Mouse (Mus musculus): ENCODE measurements around the gene Lclat1. TPM values are rescaled to one million over a fixed set of nuclear protein-coding genes. Genes with fewer than 3 reads are reported as not detected.

Gene Lclat1
- polyA plus RNA-seq, 1 experiment: 20.4 TPM

GRCm38 (mm10) chr17:73212754-73213153, 105.0 kb downstream of the Lclat1 start:
- TF ChIP-seq FOSL1 (IDR thresholded peaks at IDR 0.05; ENCODE audit: insufficient read depth, low read length, poor library complexity, severe bottlenecking) (no peak), MYOD1 (IDR thresholded peaks at IDR 0.05; ENCODE audit: control insufficient read depth, insufficient read length, low read depth) (no peak)
- H3K79me3 ChIP-seq (ENCODE audit: low read depth): no peaks in the 10 kb centered on the region
- H3K36me3 ChIP-seq (ENCODE audit: control insufficient read depth, insufficient read depth): no peaks in the 10 kb centered on the region
- H3K27me3 ChIP-seq (ENCODE audit: control insufficient read depth, insufficient read depth, insufficient read length): no peaks in the 10 kb centered on the region
- no peak overlapping the region for H3K4me3 ChIP-seq (ENCODE audit: insufficient read depth, poor library complexity, severe bottlenecking)
- H3ac ChIP-seq (ENCODE audit: control insufficient read depth, insufficient read length, low read depth): no peak overlapping the region
- no peaks in the 10 kb centered on the region for H3K79me2 ChIP-seq (ENCODE audit: control insufficient read depth, insufficient read depth)

DNA sequence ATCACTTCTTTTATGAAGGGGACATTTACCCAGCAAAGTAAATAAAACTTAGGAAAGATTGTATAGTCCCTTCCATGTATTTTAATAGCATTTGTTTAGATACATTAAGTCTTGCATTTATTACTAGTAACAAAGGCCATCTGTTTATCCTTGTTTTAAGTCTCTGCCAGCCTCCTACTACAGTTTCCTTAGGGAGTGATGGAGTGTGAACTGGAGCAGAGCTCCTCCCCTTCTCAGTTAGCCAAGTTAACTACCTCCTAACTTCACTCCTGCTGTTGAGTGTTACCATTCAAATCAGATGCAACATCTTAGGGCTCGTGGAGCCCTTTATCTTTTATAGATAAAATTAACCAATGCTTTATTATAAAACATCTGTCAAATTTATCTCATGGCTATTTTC, 105.4 kb downstream of the Lclat1 start:
- Histone ChIP-seq H3K4me3 (ENCODE audit: insufficient read depth, poor library complexity, severe bottlenecking) (no peak overlapping the region), H3K79me2 (ENCODE audit: control insufficient read depth, insufficient read depth) (no peaks in the 10 kb centered on the region), H3K27me3 (ENCODE audit: control insufficient read depth, insufficient read depth, insufficient read length) (no peaks in the 10 kb centered on the region), H3K36me3 (ENCODE audit: control insufficient read depth, insufficient read depth) (no peaks in the 10 kb centered on the region), H3K79me3 (ENCODE audit: low read depth) (no peaks in the 10 kb centered on the region), H3ac (ENCODE audit: control insufficient read depth, insufficient read length, low read depth) (no peak overlapping the region)
- no peak for TF ChIP-seq USF1 (IDR thresholded peaks at IDR 0.05; ENCODE audit: low read depth)
- TF ChIP-seq CEBPB (IDR thresholded peaks at IDR 0.05; ENCODE audit: low read depth): no peak
- TF ChIP-seq MYOG (IDR thresholded peaks at IDR 0.05; ENCODE audit: control insufficient read depth, extremely low read depth, insufficient read length): no peak
- TF ChIP-seq MYOD1 (IDR thresholded peaks at IDR 0.05; ENCODE audit: control insufficient read depth, insufficient read length, low read depth): no peak
- TF ChIP-seq MAX (IDR thresholded peaks at IDR 0.05): no peak
- TF ChIP-seq CTCF (IDR thresholded peaks at IDR 0.05; ENCODE audit: control insufficient read depth, insufficient read depth, insufficient read length): no peak
- no peak for TF ChIP-seq FOSL1 (IDR thresholded peaks at IDR 0.05; ENCODE audit: insufficient read depth, low read length, poor library complexity, severe bottlenecking)

GRCm38 (mm10) chr17:73213677-73214076, 105.9 kb downstream of the Lclat1 start:
- Histone ChIP-seq H3K27me3 (ENCODE audit: control insufficient read depth, insufficient read depth, insufficient read length) (no peaks in the 10 kb centered on the region), H3K36me3 (ENCODE audit: control insufficient read depth, insufficient read depth) (no peaks in the 10 kb centered on the region), H3K79me3 (ENCODE audit: low read depth) (no peaks in the 10 kb centered on the region), H3K4me3 (ENCODE audit: insufficient read depth, poor library complexity, severe bottlenecking) (no peak overlapping the region), H3ac (ENCODE audit: control insufficient read depth, insufficient read length, low read depth) (no peak overlapping the region), H3K79me2 (ENCODE audit: control insufficient read depth, insufficient read depth) (no peaks in the 10 kb centered on the region)
- no peak for TF ChIP-seq CEBPB (IDR thresholded peaks at IDR 0.05; ENCODE audit: low read depth)
- no peak for TF ChIP-seq MYOD1 (IDR thresholded peaks at IDR 0.05; ENCODE audit: control insufficient read depth, insufficient read length, low read depth)
- TF ChIP-seq MAX (IDR thresholded peaks at IDR 0.05): no peak
- TF ChIP-seq CTCF (IDR thresholded peaks at IDR 0.05; ENCODE audit: control insufficient read depth, insufficient read depth, insufficient read length): no peak
- TF ChIP-seq USF1 (IDR thresholded peaks at IDR 0.05; ENCODE audit: low read depth): no peak
- no peak for TF ChIP-seq MYOG (IDR thresholded peaks at IDR 0.05; ENCODE audit: control insufficient read depth, extremely low read depth, insufficient read length)
- no peak for TF ChIP-seq FOSL1 (IDR thresholded peaks at IDR 0.05; ENCODE audit: insufficient read depth, low read length, poor library complexity, severe bottlenecking)

- H3K36me3 ChIP-seq (ENCODE audit: control insufficient read depth, insufficient read depth): peaks cover 3% of the 10 kb centered on the region
- H3K79me2 ChIP-seq (ENCODE audit: control insufficient read depth, insufficient read depth): no peaks in the 10 kb centered on the region
- H3ac ChIP-seq (ENCODE audit: control insufficient read depth, insufficient read length, low read depth): no peak overlapping the region
- TF ChIP-seq FOSL1 (IDR thresholded peaks at IDR 0.05; ENCODE audit: insufficient read depth, low read length, poor library complexity, severe bottlenecking): no peak
- no peak for TF ChIP-seq MYOG (IDR thresholded peaks at IDR 0.05; ENCODE audit: control insufficient read depth, extremely low read depth, insufficient read length)
- TF ChIP-seq MAX (IDR thresholded peaks at IDR 0.05): no peak
- no peak for TF ChIP-seq MYOD1 (IDR thresholded peaks at IDR 0.05; ENCODE audit: control insufficient read depth, insufficient read length, low read depth)
- TF ChIP-seq USF1 (IDR thresholded peaks at IDR 0.05; ENCODE audit: low read depth): no peak
- no peak for TF ChIP-seq CEBPB (IDR thresholded peaks at IDR 0.05; ENCODE audit: low read depth)
- TF ChIP-seq CTCF (IDR thresholded peaks at IDR 0.05; ENCODE audit: control insufficient read depth, insufficient read depth, insufficient read length): no peak
- H3K4me3 ChIP-seq (ENCODE audit: insufficient read depth, poor library complexity, severe bottlenecking): no peak overlapping the region
- no peaks in the 10 kb centered on the region for H3K79me3 ChIP-seq (ENCODE audit: low read depth)
- no peaks in the 10 kb centered on the region for H3K27me3 ChIP-seq (ENCODE audit: control insufficient read depth, insufficient read depth, insufficient read length)
Observed at GRCm38 (mm10) chr17:73217274-73217673, 109.5 kb downstream of the Lclat1 start.

GRCm38 (mm10) chr17:73220746-73221145, 113.0 kb downstream of the Lclat1 start:
- Histone ChIP-seq H3ac (ENCODE audit: control insufficient read depth, insufficient read length, low read depth) (no peak overlapping the region), H3K79me3 (ENCODE audit: low read depth) (no peaks in the 10 kb centered on the region), H3K27me3 (ENCODE audit: control insufficient read depth, insufficient read depth, insufficient read length) (no peaks in the 10 kb centered on the region), H3K36me3 (ENCODE audit: control insufficient read depth, insufficient read depth) (peaks cover 3% of the 10 kb centered on the region), H3K4me3 (ENCODE audit: insufficient read depth, poor library complexity, severe bottlenecking) (no peak overlapping the region), H3K79me2 (ENCODE audit: control insufficient read depth, insufficient read depth) (no peaks in the 10 kb centered on the region)
- TF ChIP-seq FOSL1 (IDR thresholded peaks at IDR 0.05; ENCODE audit: insufficient read depth, low read length, poor library complexity, severe bottlenecking) (no peak), CEBPB (IDR thresholded peaks at IDR 0.05; ENCODE audit: low read depth) (no peak), MYOG (IDR thresholded peaks at IDR 0.05; ENCODE audit: control insufficient read depth, extremely low read depth, insufficient read length) (no peak), USF1 (IDR thresholded peaks at IDR 0.05; ENCODE audit: low read depth) (no peak), CTCF (IDR thresholded peaks at IDR 0.05; ENCODE audit: control insufficient read depth, insufficient read depth, insufficient read length) (no peak), MYOD1 (IDR thresholded peaks at IDR 0.05; ENCODE audit: control insufficient read depth, insufficient read length, low read depth) (no peak), MAX (IDR thresholded peaks at IDR 0.05) (no peak)

GRCm38 (mm10) chr17:73222077-73222476, 114.3 kb downstream of the Lclat1 start:
- no peaks in the 10 kb centered on the region for H3K27me3 ChIP-seq (ENCODE audit: control insufficient read depth, insufficient read depth, insufficient read length)
- no peak overlapping the region for H3K4me3 ChIP-seq (ENCODE audit: insufficient read depth, poor library complexity, severe bottlenecking)
- TF ChIP-seq MYOG (IDR thresholded peaks at IDR 0.05; ENCODE audit: control insufficient read depth, extremely low read depth, insufficient read length): no peak
- TF ChIP-seq CTCF (IDR thresholded peaks at IDR 0.05; ENCODE audit: control insufficient read depth, insufficient read depth, insufficient read length): no peak
- no peak for TF ChIP-seq MYOD1 (IDR thresholded peaks at IDR 0.05; ENCODE audit: control insufficient read depth, insufficient read length, low read depth)
- no peak for TF ChIP-seq CEBPB (IDR thresholded peaks at IDR 0.05; ENCODE audit: low read depth)
- TF ChIP-seq FOSL1 (IDR thresholded peaks at IDR 0.05; ENCODE audit: insufficient read depth, low read length, poor library complexity, severe bottlenecking): no peak
- H3K36me3 ChIP-seq (ENCODE audit: control insufficient read depth, insufficient read depth): peaks cover 3% of the 10 kb centered on the region
- H3K79me3 ChIP-seq (ENCODE audit: low read depth): no peaks in the 10 kb centered on the region
- no peaks in the 10 kb centered on the region for H3K79me2 ChIP-seq (ENCODE audit: control insufficient read depth, insufficient read depth)
- no peak overlapping the region for H3ac ChIP-seq (ENCODE audit: control insufficient read depth, insufficient read length, low read depth)

Measured in C2C12 (cell line).